Mouse (Mus musculus): ENCODE measurements at regions not wholly inside any gene's neighbourhood (a gene's known extent, or its start where the extent isn't known, plus 50 kb on each side); places are given as distances from the start of the nearest gene placed in this dataset.

DNA sequence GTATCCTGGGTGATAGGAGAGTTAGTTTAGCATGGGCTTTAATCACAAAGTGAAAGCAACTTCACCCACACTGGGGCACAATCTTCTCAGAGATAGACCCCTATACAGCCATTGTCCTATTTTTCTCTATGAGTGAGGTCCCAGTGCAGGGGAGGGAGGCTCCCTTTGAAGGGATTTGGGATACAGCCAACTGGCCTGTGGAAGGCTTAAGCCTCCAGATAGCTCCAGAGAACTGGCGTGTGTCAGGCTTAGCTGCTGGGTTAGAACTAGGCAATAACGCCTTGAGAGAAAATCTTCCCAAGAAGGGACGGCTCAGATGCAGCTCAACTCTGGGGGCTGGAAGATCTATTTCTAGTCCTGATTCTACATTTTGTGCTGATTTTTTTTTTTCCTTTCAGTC lies 397.4 kb upstream of the Zdhhc25 start:
- no peak for DNase-seq (ENCODE audit: low spot score)

GRCm38 (mm10) chr15:88213356-88213755 lies 386.7 kb upstream of the Zdhhc25 start:
- DNase-seq (ENCODE audit: low spot score) = no peak

DNA sequence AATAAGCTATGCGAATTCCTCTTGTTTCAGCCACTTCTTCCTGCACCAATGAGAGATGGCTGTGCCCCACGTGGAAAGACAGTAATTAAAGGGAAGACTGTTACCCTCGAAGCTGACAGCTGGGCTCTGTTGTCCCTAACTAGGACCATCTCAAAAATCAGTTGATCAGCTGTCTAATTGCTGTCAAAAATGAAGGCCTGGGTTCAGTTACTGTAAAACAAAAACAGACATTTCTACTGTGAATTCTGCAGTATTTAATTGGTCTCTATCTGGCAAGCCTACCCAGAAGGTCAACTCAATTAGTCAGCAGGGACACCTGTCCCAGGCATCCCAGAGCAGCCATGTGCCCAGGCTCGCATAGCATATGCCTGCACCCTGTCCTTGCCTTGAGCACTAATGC lies 385.8 kb upstream of the Zdhhc25 start:
- DNase-seq (ENCODE audit: low spot score) = no peak

DNA sequence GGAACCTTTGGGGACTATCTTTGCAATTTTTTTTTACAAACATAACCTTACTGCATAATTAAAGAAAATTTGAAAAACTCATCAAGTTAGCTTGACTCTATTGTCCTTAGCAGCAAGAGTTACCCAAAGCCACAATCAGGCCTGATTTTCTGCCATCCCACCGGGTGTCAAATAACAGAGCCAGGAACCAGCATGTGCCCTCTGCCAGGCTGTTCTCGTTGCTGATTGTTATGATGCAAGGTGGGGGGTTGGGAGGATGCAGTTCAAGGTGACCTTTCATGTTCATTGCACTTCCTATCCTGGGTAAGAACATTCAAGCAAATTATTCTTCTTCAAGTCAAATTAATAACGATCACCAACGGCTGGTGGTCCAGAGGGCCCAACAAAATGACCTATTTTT lies 370.6 kb upstream of the Zdhhc25 start:
- no peak for DNase-seq (ENCODE audit: low spot score)

- DNase-seq (ENCODE audit: low spot score) = peak; percentile 24
Observed at GRCm38 (mm10) chr15:88244606-88245005, 355.5 kb upstream of the Zdhhc25 start.

GRCm38 (mm10) chr15:88245496-88246246 lies 354.4 kb upstream of the Zdhhc25 start:
- DNase-seq (ENCODE audit: low spot score) = no peak

DNA sequence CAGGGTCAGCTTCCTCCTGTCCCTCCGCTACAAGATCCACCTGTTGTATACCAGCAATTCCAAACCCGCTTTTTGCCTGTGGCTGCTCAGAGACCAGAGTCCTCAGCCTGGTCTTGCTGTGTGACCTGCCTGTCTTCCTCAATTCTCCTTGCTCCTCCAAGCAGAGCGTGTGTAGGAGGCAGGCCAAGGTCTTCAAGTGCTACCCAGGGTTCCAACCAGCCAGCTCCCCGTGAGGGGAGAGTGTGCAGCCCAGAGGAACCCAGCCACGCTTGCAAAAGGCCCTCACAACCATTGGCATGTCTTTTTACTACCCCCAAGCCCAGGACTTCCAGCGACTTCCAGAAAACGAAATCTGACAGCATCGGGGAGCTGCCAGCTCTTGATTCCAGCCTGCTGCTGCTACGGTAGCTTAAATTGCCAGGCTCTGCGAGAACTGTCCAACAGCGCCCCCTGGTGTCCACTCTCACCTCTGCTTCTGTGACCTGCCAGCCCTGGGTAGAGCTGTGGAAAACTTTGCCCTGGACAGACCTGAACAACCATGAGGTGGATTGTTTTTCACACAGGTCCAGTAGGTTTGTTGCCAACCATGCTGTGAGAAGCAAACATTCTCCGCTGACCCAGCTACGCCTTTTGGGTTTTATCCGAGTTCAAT lies 352.0 kb upstream of the Zdhhc25 start:
- DNase-seq (ENCODE audit: low spot score) = peak; percentile 81

GRCm38 (mm10) chr15:88288051-88288450 lies 312.1 kb upstream of the Zdhhc25 start:
- no peak for DNase-seq (ENCODE audit: low spot score)

DNA sequence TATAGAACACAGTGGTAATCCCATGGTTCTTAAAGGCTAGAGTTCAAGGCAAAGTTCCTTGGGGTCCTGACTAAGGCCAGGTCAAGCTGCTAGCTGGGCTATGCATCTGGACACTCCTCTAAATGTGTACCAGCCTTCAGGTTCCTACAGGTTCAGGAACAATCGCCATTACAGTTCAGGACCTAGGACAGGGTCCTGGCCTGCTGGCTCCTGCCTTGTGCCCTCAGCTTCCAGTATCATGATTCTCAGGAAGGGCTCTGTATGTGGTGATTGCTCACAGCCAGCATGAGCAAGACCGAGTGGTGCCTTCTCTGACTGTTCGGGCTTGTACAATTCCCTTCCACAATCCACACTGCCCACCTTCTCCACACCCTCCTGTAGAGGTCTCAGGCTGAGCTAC lies 311.4 kb upstream of the Zdhhc25 start:
- no peak for DNase-seq (ENCODE audit: low spot score)

DNA sequence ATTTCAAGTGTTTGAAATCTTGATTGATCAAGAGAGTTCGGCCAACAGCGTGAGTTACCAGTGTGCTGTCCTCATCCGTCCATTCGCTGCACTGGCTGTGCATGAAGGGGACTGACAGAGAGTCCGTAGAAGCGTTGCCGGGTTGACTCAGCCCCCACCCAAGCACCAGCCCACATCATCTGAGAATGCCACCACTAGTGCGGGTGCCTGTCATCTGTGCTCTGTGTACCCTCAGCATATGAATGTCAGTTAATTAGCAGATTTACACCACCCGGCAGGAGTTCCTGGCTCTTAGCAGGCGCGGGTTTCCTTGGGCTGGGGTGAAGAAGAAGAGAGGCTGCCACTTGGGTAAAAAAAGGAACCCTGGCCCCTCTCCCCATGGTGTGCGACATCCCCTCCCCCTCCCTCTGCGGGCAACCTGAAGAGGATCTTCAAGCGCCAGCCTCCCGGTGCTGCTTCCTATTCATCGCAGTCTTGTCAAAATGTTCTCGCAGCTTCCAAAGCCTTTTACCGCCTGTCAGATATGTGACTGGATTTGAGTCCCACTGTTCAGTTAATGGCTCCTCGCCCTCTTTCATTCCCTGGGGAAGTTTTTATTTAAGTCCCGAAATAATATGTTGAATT lies 309.2 kb upstream of the Zdhhc25 start:
- DNase-seq (ENCODE audit: low spot score) = no peak

DNA sequence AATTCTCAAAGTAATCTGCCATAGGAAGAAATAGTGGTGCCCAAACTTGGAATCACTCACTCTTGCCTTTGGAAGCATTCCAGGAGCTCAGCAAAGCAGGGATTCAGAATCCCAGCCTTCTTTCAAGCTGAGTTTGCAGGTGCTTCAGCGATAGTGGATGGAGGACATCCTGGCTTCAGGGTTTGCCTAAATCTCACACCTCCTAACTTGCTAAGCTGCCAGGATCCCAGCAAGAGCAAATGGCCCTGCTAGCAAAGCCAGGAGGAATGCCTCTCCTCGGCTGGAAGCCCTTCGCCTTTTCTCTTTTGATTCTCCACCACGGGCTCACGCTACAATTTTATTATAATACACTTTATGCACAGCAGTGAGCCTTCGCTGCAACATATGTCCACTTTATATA lies 301.0 kb upstream of the Zdhhc25 start:
- DNase-seq (ENCODE audit: low spot score) = no peak

- DNase-seq (ENCODE audit: low spot score) = no peak
Observed at GRCm38 (mm10) chr15:88311158-88311557, 288.9 kb upstream of the Zdhhc25 start.

GRCm38 (mm10) chr15:88314810-88315459 lies 285.2 kb upstream of the Zdhhc25 start:
- DNase-seq (ENCODE audit: low spot score) = peak; percentile 11

- no peak for DNase-seq (ENCODE audit: low spot score)
Observed at GRCm38 (mm10) chr15:88318048-88318447, 282.1 kb upstream of the Zdhhc25 start.

GRCm38 (mm10) chr15:88319527-88319926 lies 280.6 kb upstream of the Zdhhc25 start:
- DNase-seq (ENCODE audit: low spot score) = no peak

DNA sequence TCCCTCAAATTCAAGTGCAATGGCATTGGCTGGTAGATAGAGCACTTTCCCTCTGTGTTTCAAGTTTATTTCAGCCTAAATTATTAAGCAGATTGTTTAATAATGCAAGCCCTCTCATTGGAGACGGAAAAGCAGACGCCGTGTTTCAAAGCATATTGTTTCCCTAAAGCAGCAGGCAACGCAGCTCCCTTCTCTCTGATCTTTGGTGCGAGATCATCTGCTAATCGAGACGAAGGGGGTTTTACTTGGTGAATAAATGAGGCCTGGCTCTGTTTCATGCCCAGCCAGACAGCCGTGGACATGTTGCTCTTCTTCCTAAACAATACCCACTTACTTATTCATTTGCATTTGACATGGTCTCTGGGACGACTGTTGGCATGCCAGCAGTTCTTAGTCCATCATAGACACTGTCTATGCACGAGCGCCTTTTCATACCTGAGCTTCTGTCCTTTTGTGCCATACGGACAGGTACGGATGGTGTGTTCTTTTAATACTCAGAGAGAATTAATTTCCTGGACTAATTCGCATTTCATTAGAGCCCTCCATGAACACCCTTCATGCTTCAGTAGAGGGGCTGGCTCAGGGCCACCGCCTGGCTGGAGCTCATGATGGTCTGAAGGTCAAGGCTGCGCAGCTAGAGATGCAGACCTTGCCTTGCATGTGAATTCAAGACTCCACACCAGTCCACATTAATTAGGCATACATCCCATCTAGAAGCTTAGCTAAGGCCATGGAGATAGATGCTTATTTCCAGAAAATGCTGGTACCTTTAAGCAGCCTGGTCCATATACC lies 276.3 kb upstream of the Zdhhc25 start:
- DNase-seq (ENCODE audit: low spot score) = no peak

DNA sequence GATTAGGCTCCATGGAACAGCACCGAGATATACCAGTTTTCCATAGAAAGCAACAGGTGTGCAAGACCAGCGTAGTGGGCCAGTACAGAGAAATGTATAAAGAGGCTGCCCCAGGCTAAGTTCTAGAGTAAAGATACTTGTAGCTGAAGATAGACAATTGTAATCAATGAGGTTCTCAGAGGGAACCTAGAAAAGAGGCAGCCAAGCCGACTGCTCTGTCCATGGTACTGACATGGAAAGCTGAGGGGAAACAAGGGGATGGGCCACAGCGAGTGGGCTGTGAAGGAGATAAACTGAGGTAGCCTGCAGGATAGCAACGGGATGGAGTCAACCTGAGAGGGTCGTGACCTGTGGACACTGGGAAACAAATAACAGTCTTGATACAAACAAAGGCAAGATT lies 275.0 kb upstream of the Zdhhc25 start:
- no peak for DNase-seq (ENCODE audit: low spot score)

- no peak for DNase-seq (ENCODE audit: low spot score)
Observed at GRCm38 (mm10) chr15:88353206-88353605, 246.9 kb upstream of the Zdhhc25 start.

DNA sequence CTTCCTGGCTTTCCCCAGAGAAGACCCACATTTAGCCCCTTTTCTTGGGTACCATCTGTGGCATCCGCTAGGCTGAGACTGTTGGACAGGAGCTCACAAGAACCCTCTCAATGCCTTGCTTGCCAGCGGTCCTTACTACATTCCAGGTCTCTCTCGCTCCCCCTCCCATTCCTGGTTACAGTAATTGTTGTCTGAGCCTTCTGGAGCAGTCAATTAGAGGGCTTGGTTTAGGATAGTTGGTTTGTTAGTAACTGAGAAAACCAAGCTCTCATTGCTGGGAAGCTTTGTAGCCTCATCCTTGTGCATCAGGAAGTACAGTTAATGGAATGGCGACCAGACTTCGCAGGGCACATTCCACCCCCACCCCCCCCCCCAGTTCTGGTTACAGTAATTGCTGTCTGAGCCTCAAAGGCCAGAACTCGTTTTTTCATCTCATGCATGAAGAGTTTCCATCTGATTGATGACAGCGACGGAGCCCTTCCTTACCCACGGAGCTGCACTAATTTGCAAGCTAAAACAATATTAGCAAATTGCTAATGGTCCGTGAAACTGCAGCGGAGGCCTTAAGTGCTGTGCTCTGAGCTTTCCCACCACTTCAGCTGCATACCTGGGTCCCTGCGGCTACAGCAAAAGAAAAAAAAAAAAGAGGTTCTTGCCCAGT lies 239.6 kb upstream of the Zdhhc25 start:
- DNase-seq (ENCODE audit: low spot score) = no peak

DNA sequence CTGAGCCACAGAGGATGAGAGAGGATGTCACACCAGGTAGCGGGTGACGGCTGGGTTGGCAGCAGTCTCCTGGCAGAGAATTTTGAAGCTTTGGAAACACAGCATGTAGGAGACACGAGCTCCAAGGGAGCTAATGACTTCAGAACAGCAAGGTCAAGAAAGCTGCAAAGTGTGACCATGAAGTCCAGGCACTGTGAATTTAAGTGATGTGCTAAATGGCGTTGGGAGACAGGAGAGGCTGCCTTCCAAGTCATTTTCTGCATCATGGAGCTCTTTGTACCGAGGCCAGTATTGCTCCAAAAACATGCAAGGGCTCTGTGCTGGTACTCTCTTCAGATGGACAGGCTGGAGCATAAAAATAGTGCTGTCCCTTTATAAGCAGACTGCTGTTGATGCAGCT lies 238.8 kb upstream of the Zdhhc25 start:
- DNase-seq (ENCODE audit: low spot score) = no peak

- no peak for DNase-seq (ENCODE audit: low spot score)
Observed at GRCm38 (mm10) chr15:88362966-88363365, 237.1 kb upstream of the Zdhhc25 start.

DNA sequence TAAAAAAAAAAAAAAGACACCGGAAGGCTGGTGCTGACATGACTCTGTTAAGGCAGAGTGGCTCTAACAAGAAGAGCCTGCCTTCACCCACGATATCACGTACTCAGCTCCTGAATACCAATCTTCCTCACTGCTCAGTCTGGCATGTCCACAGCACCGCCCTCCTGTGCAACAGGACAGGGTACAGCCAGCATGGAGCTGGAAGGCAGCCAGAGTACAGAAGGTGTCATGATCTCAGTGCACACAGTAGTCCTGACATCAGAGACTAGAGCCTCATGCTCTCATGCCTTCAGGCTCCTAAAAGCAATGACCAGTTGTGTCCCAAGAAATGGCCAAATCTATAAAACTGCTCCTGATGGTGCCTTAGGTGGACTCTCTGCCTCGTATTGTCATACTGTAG lies 229.7 kb upstream of the Zdhhc25 start:
- DNase-seq (ENCODE audit: low spot score) = no peak

Data from layer of hippocampus, adult 9-10 months (tissue).